Mouse (Mus musculus): ENCODE measurements around the gene Xylt1. TPM values are rescaled to one million over a fixed set of nuclear protein-coding genes. Genes with fewer than 3 reads are reported as not detected.

The Xylt1 gene
- polyA plus RNA-seq, 1 experiment from 2014 or later = 2.1 TPM

- no peaks in the 10 kb centered on the region for H3K27me3 ChIP-seq
- WGBS = 90% methylated on average over 5 of the region's 5 CpGs
- no peak overlapping the region for H3K4me2 ChIP-seq (replicated peaks)
- H3K27ac ChIP-seq (replicated peaks) = no peak overlapping the region
- no peak for ATAC-seq (ENCODE audit: low FRiP score, low read depth)
- H3K9me3 ChIP-seq = no peaks in the 10 kb centered on the region
- peaks cover 10% of the 10 kb centered on the region; the same call in 1 of the 2 replicates for H3K4me1 ChIP-seq
- no peak overlapping the region for H3K9ac ChIP-seq (replicated peaks)
- H3K36me3 ChIP-seq = no peaks in the 10 kb centered on the region
- H3K4me3 ChIP-seq = no peak overlapping the region
Measured at GRCm38 (mm10) chr7:117399971-117400370, 19.2 kb downstream of the Xylt1 start.

GRCm38 (mm10) chr7:117401581-117401980 is 20.8 kb downstream of the Xylt1 start:
- 82% methylated on average over 4 of the region's 4 CpGs for WGBS
- H3K9ac ChIP-seq (replicated peaks) = no peak overlapping the region
- H3K9me3 ChIP-seq = no peaks in the 10 kb centered on the region
- no peak for ATAC-seq (ENCODE audit: low FRiP score, low read depth)
- H3K4me2 ChIP-seq (replicated peaks) = no peak overlapping the region
- H3K27ac ChIP-seq (replicated peaks) = no peak overlapping the region
- no peak overlapping the region for H3K4me3 ChIP-seq
- peaks cover 10% of the 10 kb centered on the region; the same call in 1 of the 2 replicates for H3K4me1 ChIP-seq
- no peaks in the 10 kb centered on the region for H3K27me3 ChIP-seq
- no peaks in the 10 kb centered on the region for H3K36me3 ChIP-seq

- ATAC-seq (ENCODE audit: low FRiP score, low read depth) = no peak
- H3K9ac ChIP-seq (replicated peaks) = no peak overlapping the region
Measured at GRCm38 (mm10) chr7:117406336-117406735, 25.6 kb downstream of the Xylt1 start.

GRCm38 (mm10) chr7:117409268-117409988 is 28.6 kb downstream of the Xylt1 start:
- H3K27me3 ChIP-seq = no peaks in the 10 kb centered on the region
- H3K4me2 ChIP-seq (replicated peaks) = no peak overlapping the region
- no peak overlapping the region for H3K9ac ChIP-seq (replicated peaks)
- no peaks in the 10 kb centered on the region for H3K36me3 ChIP-seq
- no peak for ATAC-seq (ENCODE audit: low FRiP score, low read depth)
- H3K27ac ChIP-seq (replicated peaks) = no peak overlapping the region
- H3K4me3 ChIP-seq = no peak overlapping the region
- no peaks in the 10 kb centered on the region for H3K9me3 ChIP-seq
- no peaks in the 10 kb centered on the region; the same call in 1 of the 2 replicates for H3K4me1 ChIP-seq
- 87% methylated on average over 8 of the region's 8 CpGs for WGBS

More at GRCm38 (mm10) chr7:117406336-117406735, 25.6 kb downstream of the Xylt1 start:
- Histone ChIP-seq H3K9me3 (no peaks in the 10 kb centered on the region), H3K4me3 (no peak overlapping the region), H3K4me2 (replicated peaks) (no peak overlapping the region), H3K4me1 (peaks cover 9% of the 10 kb centered on the region; the same call in 1 of the 2 replicates), H3K27ac (replicated peaks) (no peak overlapping the region), H3K27me3 (no peaks in the 10 kb centered on the region), H3K36me3 (no peaks in the 10 kb centered on the region)
- WGBS = 97% methylated on average over 3 of the region's 3 CpGs

GRCm38 (mm10) chr7:117411874-117412273 is 31.1 kb downstream of the Xylt1 start:
- no peak for ATAC-seq (ENCODE audit: low FRiP score, low read depth)

GRCm38 (mm10) chr7:117412405-117412804 is 31.6 kb downstream of the Xylt1 start:
- Histone ChIP-seq H3K9me3 (no peaks in the 10 kb centered on the region), H3K9ac (replicated peaks) (no peak overlapping the region), H3K4me3 (no peak overlapping the region), H3K4me1 (no peaks in the 10 kb centered on the region; the same call in 1 of the 2 replicates), H3K27me3 (no peaks in the 10 kb centered on the region), H3K36me3 (no peaks in the 10 kb centered on the region), H3K4me2 (replicated peaks) (no peak overlapping the region), H3K27ac (replicated peaks) (no peak overlapping the region)
- ATAC-seq (ENCODE audit: low FRiP score, low read depth) = no peak
- WGBS = 85% methylated on average over 5 of the region's 5 CpGs

More at GRCm38 (mm10) chr7:117411874-117412273, 31.1 kb downstream of the Xylt1 start:
- WGBS = 93% methylated on average over 2 of the region's 2 CpGs
- H3K27ac ChIP-seq (replicated peaks) = no peak overlapping the region
- H3K36me3 ChIP-seq = no peaks in the 10 kb centered on the region
- no peak overlapping the region for H3K4me3 ChIP-seq
- H3K4me1 ChIP-seq = no peaks in the 10 kb centered on the region; the same call in 1 of the 2 replicates
- H3K9ac ChIP-seq (replicated peaks) = no peak overlapping the region
- no peaks in the 10 kb centered on the region for H3K27me3 ChIP-seq
- H3K9me3 ChIP-seq = no peaks in the 10 kb centered on the region
- no peak overlapping the region for H3K4me2 ChIP-seq (replicated peaks)

GRCm38 (mm10) chr7:117414341-117415008 is 33.7 kb downstream of the Xylt1 start:
- H3K9ac ChIP-seq (replicated peaks) = no peak overlapping the region
- H3K36me3 ChIP-seq = no peaks in the 10 kb centered on the region
- peaks cover 7% of the 10 kb centered on the region; the same call in 1 of the 2 replicates for H3K4me1 ChIP-seq
- H3K27ac ChIP-seq (replicated peaks) = no peak overlapping the region
- H3K4me3 ChIP-seq = no peak overlapping the region
- WGBS = 84% methylated on average over 12 of the region's 12 CpGs
- H3K27me3 ChIP-seq = no peaks in the 10 kb centered on the region
- no peaks in the 10 kb centered on the region for H3K9me3 ChIP-seq
- no peak for ATAC-seq (ENCODE audit: low FRiP score, low read depth)
- no peak overlapping the region for H3K4me2 ChIP-seq (replicated peaks)

- no peak for ATAC-seq (ENCODE audit: low FRiP score, low read depth)
- peaks cover 11% of the 10 kb centered on the region; the same call in 1 of the 2 replicates for H3K4me1 ChIP-seq
- H3K27ac ChIP-seq (replicated peaks) = no peak overlapping the region
- H3K9ac ChIP-seq (replicated peaks) = no peak overlapping the region
- no peak overlapping the region for H3K4me2 ChIP-seq (replicated peaks)
- no peak overlapping the region for H3K4me3 ChIP-seq
- WGBS = 92% methylated on average over 8 of the region's 8 CpGs
- H3K27me3 ChIP-seq = no peaks in the 10 kb centered on the region
- H3K36me3 ChIP-seq = no peaks in the 10 kb centered on the region
- no peaks in the 10 kb centered on the region for H3K9me3 ChIP-seq
Measured at GRCm38 (mm10) chr7:117415009-117415363, 34.2 kb downstream of the Xylt1 start.

GRCm38 (mm10) chr7:117419041-117419440 is 38.3 kb downstream of the Xylt1 start:
- Histone ChIP-seq H3K27ac (replicated peaks) (no peak overlapping the region), H3K4me3 (no peak overlapping the region), H3K9ac (replicated peaks) (no peak overlapping the region), H3K27me3 (no peaks in the 10 kb centered on the region), H3K9me3 (no peaks in the 10 kb centered on the region), H3K36me3 (no peaks in the 10 kb centered on the region), H3K4me2 (replicated peaks) (no peak overlapping the region), H3K4me1 (peaks cover 26% of the 10 kb centered on the region; the same call in 1 of the 2 replicates)
- ATAC-seq (ENCODE audit: low FRiP score, low read depth) = no peak
- WGBS = 41% methylated on average over 5 of the region's 5 CpGs

- 84% methylated on average over 2 of the region's 2 CpGs for WGBS
- peaks cover 26% of the 10 kb centered on the region; the same call in 1 of the 2 replicates for H3K4me1 ChIP-seq
- no peak overlapping the region for H3K4me3 ChIP-seq
Measured at GRCm38 (mm10) chr7:117419846-117420245, 39.1 kb downstream of the Xylt1 start.

GRCm38 (mm10) chr7:117420301-117420700 is 39.5 kb downstream of the Xylt1 start:
- H3K27me3 ChIP-seq = no peaks in the 10 kb centered on the region
- no peak for ATAC-seq (ENCODE audit: low FRiP score, low read depth)
- H3K27ac ChIP-seq (replicated peaks) = no peak overlapping the region
- H3K9ac ChIP-seq (replicated peaks) = no peak overlapping the region
- no peak overlapping the region for H3K4me3 ChIP-seq
- H3K36me3 ChIP-seq = no peaks in the 10 kb centered on the region
- peaks cover 26% of the 10 kb centered on the region; the same call in 1 of the 2 replicates for H3K4me1 ChIP-seq
- H3K9me3 ChIP-seq = no peaks in the 10 kb centered on the region
- H3K4me2 ChIP-seq (replicated peaks) = no peak overlapping the region

More at GRCm38 (mm10) chr7:117419846-117420245, 39.1 kb downstream of the Xylt1 start:
- H3K9ac ChIP-seq (replicated peaks) = no peak overlapping the region
- no peaks in the 10 kb centered on the region for H3K9me3 ChIP-seq
- no peak for ATAC-seq (ENCODE audit: low FRiP score, low read depth)
- no peak overlapping the region for H3K27ac ChIP-seq (replicated peaks)
- no peak overlapping the region for H3K4me2 ChIP-seq (replicated peaks)
- no peaks in the 10 kb centered on the region for H3K27me3 ChIP-seq
- H3K36me3 ChIP-seq = no peaks in the 10 kb centered on the region

GRCm38 (mm10) chr7:117420836-117421566 is 40.2 kb downstream of the Xylt1 start:
- H3K9ac ChIP-seq (replicated peaks) = no peak overlapping the region
- H3K27me3 ChIP-seq = no peaks in the 10 kb centered on the region
- no peaks in the 10 kb centered on the region for H3K36me3 ChIP-seq
- no peak overlapping the region for H3K4me2 ChIP-seq (replicated peaks)
- H3K4me1 ChIP-seq = peaks cover 26% of the 10 kb centered on the region; the same call in 1 of the 2 replicates
- no peak overlapping the region for H3K27ac ChIP-seq (replicated peaks)
- WGBS = 54% methylated on average over 11 of the region's 11 CpGs
- ATAC-seq (ENCODE audit: low FRiP score, low read depth) = no peak
- no peak overlapping the region for H3K4me3 ChIP-seq
- H3K9me3 ChIP-seq = no peaks in the 10 kb centered on the region
